Mouse (Mus musculus) MEL (cell line): ENCODE measurements around the gene Wdr64.

Source experiments
- CTCF ChIP-seq, 3 experiments: IDR thresholded peaks in 2 of 3; conservative IDR thresholded peaks in 1 of 3; 2 replicates each; pipeline ENCODE4 v1.5.1; 2011 to 2012; ENCODE audit warnings: low read length in 3 of 3, low read depth in 2 of 3, mild to moderate bottlenecking in 2 of 3, improper control_type of control experiment in 1 of 3, inconsistent platforms in 1 of 3, mixed read lengths in 1 of 3, moderate library complexity in 1 of 3; ENCODE audit not compliant: control insufficient read depth in 1 of 3, insufficient read depth in 1 of 3, poor library complexity in 1 of 3, severe bottlenecking in 1 of 3
- EP300 ChIP-seq, 2 experiments: IDR thresholded peaks; 2 replicates each; pipeline ENCODE4 v1.6.1; 2011; ENCODE audit warnings: improper control_type of control experiment in 2 of 2, low read length in 2 of 2, low read depth in 1 of 2, mild to moderate bottlenecking in 1 of 2
- KAT2A ChIP-seq: conservative IDR thresholded peaks from 2 replicates; pipeline ENCODE4 v1.6.1; 2012; ENCODE audit warnings: low read depth, low read length, improper control_type of control experiment, inconsistent platforms

GRCm38 (mm10) chr1:175823815-175824438 lies 125.5 kb downstream of the Wdr64 start:
- no peak for TF ChIP-seq EP300 (IDR thresholded peaks at IDR 0.05; ENCODE audit: low read depth in 1 of 2, low read length in 2 of 2)
- no peak for TF ChIP-seq CTCF (IDR thresholded peaks at IDR 0.05 in 2 of 3, conservative IDR thresholded peaks at IDR 0.05 in 1 of 3; ENCODE audit: control insufficient read depth in 1 of 3, insufficient read depth in 1 of 3, low read depth in 2 of 3, low read length in 3 of 3, poor library complexity in 1 of 3, severe bottlenecking in 1 of 3)
- TF ChIP-seq KAT2A: no peak
